Mouse (Mus musculus): Measurements from ENCODE around the gene Dhx29.
"Not testable (repeated sequence)": the region's sequence is repeated elsewhere in the genome, so short reads cannot be mapped to it uniquely, and the experiment has no call there.

Gene Dhx29

DNA sequence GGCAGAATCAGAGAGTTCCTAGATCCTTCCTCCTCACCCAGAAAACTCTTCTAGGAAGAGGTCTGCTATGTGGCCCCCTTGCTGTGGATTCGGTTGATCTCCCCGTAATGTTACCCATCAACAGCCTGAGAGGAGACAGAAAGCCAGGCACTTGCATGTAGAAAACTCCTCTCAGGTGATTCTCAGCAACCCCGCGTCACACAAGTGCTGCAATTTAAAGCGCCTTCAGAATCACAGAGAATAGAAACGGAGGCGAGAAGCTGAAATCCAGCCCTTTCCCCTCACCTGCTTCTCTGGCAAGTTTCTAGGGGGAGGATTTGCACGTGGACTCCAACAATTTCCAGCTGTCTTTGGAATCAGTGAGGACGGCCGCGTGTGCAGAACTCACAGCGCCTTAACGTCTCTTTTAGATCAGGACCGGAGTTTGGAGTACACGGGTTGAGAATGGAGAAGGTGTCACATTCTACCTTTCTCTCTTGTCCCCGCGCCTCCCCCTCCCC, 59.2 kb downstream of the Dhx29 start:
- DNase-seq (ENCODE audit: low read depth, low spot score) = peak; percentile 14

DNA sequence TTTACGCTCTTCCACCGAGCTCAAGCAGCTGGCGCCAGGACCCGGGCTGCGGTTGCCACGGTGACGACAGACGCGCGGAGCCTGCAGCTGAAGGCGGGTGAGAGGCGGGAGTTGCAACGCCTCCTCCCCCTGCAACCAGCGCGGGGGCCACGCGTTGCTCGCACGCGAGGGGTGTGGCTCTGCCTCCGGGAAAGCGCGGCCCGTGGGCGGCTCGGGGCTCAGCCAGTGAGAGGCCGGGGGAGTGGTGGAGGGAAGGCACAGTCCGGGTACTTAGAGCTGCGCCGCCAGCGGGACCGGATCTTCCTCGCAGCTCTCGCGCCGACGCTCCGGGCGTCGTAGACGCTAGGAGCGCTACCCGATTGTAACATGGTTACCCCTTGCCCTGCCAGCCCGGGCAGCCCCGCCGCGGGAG, 60.3 kb downstream of the Dhx29 start, which contains the start of gene Ccno:
Gene Ccno, plus strand, starts transcription at position 271 of the 412 bp plus-strand sequence.
- DNase-seq (ENCODE audit: low read depth, low spot score) = peak; percentile 98

DNA sequence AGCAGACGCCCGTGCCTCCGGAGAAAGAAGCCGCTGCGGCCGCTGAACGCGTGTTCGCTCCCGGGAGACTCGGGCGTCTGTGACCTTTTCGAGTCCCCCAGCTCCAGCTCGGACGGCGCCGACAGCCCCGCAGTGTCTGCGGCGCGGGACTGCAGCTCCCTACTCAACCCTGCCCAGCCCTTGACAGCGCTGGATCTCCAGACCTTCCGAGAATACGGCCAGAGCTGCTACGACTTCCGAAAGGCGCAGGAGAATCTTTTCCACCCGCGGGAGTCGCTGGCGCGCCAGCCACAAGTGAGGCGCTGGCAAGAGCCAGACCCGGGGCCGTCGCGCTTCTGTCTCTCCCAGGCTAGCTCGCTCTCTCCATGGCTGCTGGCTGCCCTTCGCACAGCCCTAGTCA, 60.7 kb downstream of the Dhx29 start:
- DNase-seq (ENCODE audit: low read depth, low spot score) = no peak

DNA sequence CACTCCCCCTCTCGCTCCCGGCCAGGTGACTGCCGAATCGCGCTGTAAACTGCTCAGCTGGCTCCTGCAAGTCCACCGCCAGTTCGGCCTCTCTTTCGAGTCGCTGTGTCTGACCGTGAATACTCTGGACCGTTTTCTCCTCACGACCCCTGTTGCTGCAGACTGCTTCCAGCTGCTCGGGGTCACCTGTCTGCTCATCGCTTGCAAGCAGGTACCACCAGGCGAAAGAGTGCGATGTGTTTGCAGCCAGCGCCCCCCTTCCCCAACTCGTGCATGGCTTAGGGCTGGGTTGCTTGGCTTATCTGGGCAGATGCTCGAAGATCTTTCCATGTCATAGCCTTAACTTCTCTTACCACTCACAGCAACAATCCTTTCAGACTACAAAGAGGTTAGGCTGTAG, 61.6 kb downstream of the Dhx29 start:
- DNase-seq (ENCODE audit: low read depth, low spot score) = no peak

DNA sequence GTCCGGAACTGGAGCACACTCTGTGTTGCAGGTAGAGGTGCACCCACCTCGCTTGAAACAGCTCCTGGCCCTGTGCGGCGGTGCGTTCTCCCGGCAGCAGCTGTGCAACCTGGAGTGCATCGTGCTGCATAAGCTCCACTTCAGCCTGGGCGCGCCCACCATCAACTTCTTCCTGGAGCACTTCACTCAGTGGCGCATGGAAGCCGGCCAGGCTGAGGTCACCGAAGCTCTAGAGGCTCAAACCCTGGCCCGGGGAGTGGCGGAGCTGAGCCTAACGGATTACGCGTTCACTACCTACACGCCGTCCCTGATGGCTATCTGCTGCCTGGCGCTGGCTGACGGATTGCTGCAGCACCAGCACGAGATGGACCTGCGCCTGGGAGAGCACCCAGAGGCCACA, 62.3 kb downstream of the Dhx29 start:
- DNase-seq (ENCODE audit: low read depth, low spot score) = peak; percentile 53

DNA sequence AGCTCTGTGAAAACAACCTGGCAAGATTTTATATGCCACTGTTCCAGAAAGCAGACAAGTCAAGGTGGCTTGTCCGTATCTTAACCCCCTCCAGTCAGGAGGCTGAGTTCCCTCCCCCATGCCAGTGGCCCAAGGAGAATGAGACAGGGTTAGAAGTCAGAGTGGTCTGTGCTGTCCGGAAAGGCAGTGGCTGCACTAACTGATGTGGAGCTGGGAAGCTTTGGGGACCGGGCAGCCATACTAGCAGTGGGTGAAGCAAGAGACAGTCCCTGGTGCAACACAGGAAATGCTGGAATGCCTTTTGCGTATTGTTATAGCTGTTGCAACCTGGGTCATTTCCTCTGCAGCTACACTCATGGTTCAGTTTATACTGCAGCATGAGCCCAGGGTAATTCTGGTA, 63.1 kb downstream of the Dhx29 start:
- DNase-seq (ENCODE audit: low read depth, low spot score) = no peak

DNA sequence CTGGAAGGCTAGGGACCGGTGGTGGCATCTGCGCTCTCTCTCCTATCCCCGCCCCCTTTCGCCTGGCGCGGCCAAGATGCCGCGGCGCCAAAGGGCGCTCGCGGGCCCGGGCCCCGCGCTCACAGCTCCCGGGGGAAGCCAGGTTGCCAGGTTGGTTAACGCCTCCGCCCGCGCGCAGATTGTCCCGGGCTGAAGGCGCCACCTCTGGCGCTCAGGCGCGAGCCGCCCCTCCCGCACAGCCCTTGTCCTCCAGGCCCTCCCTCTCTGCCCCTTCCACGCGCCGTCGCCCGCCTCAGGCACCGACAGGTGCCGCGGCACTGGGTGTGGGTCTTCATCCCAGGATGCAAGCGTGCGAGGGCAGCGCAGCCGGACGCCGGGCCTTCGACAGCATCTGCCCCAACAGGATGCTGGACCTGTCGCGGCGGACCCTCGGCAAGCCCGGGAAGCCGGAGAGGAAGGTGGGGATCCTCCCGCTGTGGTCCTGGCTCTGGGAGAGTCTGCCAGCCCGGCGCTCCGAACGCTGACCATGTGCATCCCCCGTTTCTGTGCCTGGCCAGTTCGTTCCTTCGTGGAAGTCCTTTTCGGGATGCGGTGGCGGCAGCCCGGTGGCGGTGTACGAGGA, 66.4 kb downstream of the Dhx29 start, which contains the start of gene Mcidas:
Gene Mcidas, plus strand, starts transcription at position 315 of the 622 bp plus-strand sequence.
- DNase-seq (ENCODE audit: low read depth, low spot score) = peak; percentile 65

DNA sequence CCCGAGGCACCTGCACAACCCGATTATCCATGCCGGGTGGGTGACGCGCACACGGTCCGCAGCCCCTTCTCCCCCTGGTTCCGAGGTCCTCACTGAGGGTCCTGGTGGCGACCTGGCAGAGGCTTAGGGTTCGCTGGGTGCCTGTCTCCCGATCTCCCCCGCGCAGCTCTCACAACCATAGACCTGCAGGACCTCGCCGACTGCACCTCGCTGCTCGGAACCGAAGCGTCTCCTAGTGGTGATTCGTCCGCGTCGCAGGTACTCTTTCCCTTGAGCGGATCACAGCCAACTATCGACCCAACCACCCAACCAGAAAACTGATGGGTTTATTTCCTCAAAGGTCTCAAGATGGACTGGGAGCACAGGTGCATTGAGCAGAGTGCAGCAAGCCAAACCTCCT, 66.9 kb downstream of the Dhx29 start:
- DNase-seq (ENCODE audit: low read depth, low spot score) = peak; percentile 88

DNA sequence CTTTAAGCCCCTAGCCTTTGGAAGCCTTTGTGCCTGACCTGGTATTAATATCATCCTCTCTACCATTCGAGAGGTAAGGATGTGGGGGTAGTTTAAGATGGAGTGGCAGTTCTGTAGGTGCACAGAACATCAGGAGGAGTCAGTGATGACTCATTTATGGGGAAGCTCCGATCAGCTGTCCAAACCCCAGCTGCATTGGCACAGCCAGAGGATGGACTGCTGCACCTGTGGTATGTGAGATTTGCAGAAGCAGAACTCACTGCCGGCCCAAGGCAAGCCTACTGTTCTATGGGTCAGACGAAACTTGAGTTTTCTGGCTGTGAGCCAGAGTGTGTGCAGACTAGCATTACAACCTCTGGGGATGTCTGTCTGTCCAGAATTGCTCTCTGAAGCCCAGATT, 69.2 kb downstream of the Dhx29 start:
- DNase-seq (ENCODE audit: low read depth, low spot score) = no peak

DNA sequence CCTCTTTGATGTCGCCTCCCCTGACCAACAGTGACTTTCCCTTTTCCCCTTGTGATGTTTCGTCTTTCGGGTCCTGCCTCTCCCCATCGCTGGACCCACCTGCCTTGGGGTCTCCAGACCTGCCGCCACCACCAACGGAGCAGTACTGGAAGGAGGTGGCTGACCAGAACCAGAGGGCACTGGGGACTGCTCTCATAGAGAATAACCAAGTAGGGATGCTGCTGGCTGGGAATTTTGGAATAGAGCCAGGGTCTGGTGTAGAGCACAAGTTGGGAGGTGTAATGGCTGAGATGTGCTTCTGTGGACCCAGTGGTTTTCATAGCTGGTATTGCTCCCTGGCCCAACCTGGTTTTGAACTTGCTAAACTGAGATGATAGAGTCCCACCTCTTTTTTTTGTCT, 70.1 kb downstream of the Dhx29 start:
- DNase-seq (ENCODE audit: low read depth, low spot score) = no peak

DNA sequence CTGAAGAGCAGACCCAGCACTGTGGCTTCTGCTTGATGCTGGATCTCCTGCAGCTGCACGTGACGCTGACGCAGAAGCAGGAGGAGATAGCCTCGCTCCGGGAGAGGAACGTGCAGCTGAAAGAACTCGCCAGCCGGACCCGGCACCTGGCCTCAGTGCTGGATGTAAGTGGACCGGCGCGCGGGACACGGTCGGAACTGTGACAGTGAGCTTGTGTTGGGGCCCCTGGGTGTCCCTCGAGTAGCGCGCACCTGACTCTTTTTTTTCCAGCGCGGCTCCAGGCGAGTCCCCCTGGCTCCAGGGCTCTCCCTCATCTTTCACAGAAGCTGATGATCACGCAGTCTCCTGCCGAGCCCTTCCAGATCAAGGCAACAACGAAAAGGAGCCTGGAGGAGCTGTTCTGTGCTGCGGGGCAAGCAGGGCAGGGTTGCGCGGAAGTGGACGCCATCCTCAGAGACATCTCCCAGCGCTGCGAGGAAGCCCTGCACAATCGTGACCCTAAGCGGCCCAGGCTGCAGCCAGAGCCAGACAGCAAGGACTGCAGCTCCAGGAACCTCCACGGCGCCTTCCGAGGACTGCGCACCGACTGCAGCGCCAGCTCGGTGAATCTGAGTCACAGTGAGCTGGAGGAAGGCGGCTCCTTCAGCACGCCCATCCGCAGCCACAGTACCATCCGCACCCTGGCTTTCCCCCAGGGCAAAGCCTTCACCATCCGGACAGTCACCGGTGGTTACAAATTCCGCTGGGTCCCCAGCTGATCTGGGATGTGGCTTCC, 71.4 kb downstream of the Dhx29 start:
- peak; percentile 58 for DNase-seq (ENCODE audit: low read depth, low spot score)

DNA sequence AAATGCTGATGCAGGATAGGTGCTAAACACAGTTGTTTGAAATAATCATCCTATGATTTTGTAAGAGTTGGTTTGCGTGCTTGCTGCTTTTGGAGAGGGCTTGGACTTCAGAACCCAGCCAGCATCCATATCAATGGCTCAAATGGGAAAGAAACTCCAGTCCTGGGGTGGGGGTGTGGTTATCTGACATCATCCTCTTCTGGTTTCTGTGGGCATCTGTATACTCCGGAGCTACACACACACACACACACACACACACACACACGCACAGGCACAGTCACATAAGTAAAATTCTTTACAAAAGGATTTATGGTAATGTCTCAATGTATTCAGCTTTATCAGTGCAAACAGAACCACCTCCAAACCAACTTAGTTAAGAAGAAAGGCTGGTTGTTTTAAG, 72.8 kb downstream of the Dhx29 start:
- no peak for DNase-seq (ENCODE audit: low read depth, low spot score)

DNA sequence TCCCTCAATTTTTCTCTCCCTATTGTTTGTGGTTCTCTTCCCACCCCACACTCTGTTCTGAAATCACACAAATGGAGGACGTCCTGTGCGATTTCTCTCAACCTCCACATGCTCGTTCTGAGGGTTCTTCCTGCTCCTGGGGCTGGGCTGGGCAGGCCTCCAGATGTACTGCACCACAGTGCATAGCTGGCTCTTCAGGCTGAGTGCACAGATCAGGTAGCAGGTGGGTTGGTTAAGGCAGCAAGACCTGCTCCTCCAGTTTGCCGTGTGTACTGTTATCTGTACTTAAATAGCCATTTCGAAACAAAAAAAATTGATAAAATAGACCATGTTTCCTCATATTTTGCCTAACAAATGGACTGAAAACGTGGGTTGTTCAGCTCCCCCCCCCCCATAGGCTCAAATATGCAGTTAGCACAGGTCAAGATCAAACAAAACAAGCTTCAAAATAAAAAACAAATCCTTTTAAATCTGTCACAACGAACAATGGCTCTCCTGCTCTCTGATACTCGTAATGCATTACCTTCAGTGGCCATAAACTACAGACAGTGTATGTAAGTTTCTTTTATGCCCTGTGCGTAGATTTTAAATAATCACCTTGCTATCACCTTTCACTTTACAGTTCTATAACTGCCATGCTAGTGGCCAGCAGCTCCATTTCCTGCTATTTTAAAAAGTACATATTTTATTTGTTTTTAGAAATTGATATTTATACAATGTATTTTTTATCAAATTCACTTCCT, 73.5 kb downstream of the Dhx29 start:
- DNase-seq (ENCODE audit: low read depth, low spot score) = no peak

DNA sequence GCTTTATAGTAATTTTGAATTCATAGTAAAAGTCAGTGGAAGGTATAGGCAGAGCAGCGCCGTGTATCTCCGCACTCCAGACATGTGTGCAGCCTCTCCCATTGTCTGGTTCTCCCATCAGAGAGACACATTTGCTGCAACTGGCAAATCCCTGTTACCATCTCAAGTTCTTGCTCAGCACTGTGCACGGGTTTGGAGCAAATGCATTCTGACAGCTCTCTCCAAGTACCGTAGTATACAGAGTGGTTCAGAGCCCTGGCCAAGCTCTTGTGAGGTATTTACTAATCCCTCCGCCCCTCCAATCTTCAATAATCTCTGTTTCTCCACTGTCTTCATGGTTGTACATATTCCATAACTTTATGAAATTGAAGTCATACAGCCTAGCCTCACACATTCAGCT, 85.4 kb downstream of the Dhx29 start:
- DNase-seq (ENCODE audit: low read depth, low spot score) = no peak

DNA sequence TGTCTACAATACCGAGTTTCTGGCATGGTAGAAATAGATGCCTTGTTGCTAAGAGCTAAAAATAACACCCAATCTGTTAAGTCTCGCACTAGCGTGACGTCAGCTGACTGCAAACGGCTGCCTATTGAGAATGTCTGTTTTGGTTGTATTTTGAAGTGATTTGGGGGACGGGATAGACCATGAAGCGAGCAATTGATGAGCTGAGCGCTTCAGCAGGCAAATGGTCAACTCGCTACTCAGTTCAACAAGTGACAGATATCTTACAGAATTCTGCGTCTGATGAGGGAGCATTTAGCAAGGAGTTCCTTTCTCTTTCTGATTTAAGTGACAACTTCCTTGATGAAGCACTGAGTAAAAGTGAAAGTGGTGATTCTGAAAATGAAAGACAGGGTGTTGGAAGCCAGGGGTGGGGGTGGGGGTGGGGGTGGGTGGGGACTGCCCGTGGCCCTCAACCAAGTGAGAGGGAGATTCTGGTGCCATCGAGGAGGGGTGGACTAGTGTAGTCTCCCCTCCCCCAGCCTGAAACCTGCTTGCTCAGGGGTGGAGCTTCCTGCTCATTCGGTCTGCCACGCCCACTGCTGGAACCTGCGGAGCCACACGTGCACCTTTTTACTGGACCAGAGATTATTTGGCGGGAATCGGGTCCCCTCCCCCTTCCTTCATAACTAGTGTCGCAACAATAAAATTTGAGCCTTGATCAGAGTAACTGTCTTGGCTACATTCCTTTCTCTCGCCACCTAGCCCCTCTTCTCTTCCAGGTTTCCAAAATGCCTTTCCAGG, 86.1 kb downstream of the Dhx29 start:
- not testable (repeated sequence) for DNase-seq (ENCODE audit: low read depth, low spot score)
